Mouse (Mus musculus): ENCODE data around the gene Pafah1b1. TPM values are rescaled to one million over a fixed set of nuclear protein-coding genes. Genes with fewer than 3 reads are reported as not detected.

Pafah1b1 gene
- total RNA-seq (2021) = 140 and 142 TPM in 2 replicates
- long read RNA-seq, experiment 1, full-length matches to known transcripts = 67 of 79 reads
- long read RNA-seq, experiment 1, partial matches to known transcripts = 1 of 79 reads
- long read RNA-seq, experiment 1, other reads (novel, unspliced or antisense) = 11 of 79 reads
- long read RNA-seq, experiment 2, full-length matches to known transcripts = 45 of 61 reads
- long read RNA-seq, experiment 2, partial matches to known transcripts = 10 of 61 reads
- long read RNA-seq, experiment 2, other reads (novel, unspliced or antisense) = 6 of 61 reads

DNA sequence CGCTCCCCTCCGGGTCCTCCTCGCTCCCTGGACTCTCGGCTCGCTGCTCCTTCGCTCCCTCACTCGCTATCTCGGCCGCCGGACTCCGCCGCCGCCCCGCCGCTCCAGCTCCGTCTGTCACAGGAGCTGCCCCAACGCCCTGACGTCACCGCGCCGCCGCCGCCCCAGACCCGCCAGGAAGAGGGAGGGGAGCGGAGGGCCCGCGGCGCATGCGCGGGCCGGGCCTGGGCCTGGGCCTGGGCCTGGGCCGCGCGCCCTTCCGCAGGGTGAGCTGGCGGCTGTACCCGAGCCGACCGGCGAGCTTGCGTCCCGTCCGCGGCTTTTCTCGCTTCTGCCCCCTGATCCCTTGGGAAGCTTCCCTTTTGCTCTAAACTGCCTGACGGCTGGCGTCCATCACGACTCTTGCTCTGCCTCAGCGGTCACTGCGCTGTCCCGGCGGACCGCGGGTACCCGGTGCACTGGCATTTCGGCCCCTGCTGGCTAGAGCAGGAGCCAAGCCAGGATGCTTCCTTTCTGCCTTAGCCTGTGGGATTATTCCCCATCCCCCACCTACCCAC is at the start of gene Pafah1b1:
Gene Pafah1b1 (minus strand): TSS at position 436 of the 557 bp plus-strand sequence.
- DNase-seq = peak; percentile 98

DNA sequence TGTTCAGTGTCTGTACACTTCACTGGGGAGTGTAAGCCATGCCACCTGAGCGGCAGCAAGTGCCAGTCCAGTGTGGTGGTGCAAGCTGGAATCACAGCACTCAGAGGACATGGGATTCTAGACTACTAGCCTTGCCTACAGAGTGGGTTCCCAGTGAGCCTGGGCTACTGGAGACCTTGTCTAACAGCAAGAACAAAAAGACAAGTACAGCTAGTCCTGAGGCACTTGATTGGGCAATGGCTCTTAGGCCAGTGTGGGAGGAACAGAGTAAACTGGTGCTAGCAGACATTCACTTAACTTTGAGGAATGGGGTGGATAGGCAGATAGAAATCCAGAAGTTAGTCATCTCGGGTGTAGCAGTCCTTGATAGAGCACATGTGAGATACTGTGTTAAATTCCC is 47.9 kb upstream of the Pafah1b1 start:
- no peak for DNase-seq

DNA sequence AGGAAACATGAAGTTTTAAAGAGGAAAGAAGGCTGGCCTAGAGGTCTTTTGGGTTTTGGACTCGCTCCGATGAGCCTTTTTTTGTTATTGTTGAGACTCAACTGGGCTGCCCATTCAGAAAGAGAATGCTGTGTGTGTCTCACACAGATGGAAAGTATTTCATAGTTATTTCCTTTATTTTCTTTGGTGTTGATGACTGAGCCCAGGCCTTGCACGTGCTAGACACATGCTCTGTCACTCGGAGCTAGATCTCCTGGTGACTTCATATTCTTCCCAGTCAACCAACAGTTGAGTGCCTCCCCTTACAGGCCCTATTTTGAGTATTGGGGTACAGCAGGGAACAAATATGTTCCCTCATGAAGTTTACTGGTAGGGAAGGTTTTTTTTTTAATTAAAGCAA is 47.2 kb upstream of the Pafah1b1 start:
- DNase-seq = no peak

DNA sequence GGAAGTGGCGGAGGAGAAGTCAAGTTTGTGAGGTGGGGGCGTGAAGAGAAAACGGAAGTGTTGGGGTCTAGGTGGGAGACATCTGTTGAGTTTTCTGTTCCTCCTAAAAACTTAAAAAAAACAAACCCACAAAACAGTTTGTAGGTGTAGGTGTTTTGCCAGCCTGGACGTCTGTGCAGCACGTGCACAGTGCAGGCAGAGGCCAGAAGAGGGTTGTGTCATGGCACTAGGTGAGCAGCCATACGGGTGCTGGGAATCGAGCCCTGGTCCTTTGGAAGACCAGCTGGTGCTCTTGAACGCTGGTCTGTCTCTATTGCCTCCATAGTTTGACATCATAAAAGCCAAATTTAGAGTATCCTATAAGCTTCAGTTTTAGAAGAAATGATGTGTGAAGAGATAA is 46.8 kb upstream of the Pafah1b1 start:
- peak; percentile 13 for DNase-seq

DNA sequence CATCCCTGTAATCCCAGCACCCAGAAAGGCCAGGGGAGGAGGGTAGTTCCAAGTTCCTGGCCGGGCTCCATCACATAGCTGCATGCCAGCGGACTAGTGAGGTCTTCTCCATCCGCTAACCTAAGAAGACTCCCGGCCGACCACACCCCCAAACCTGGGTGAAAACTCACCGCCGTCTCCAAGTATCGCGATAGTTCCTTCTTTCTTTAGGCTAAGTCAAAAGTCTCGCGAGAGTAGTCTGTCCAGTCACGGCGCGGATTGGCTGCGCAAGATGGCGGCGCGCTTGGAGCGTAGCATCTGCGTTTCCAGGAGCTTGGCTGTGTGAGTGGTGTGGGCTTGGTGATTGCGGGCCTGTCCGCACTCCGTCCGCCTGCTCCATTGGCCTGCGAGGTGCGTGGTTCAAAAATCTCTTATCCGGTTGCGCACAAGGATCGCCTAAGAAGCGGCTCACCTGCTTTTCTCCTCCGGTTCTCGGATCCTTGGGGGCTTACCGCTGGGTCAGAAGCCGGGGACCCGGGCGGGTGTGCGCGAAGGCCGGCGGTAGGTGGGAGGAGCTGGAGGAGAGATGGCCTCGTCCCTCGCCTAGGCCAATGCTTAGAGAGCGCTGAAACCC is 46.2 kb upstream of the Pafah1b1 start, which contains the start of gene Mettl16:
Gene Mettl16 (plus strand): TSS at position 236 of the 613 bp plus-strand sequence.
- DNase-seq = peak; percentile 95

DNA sequence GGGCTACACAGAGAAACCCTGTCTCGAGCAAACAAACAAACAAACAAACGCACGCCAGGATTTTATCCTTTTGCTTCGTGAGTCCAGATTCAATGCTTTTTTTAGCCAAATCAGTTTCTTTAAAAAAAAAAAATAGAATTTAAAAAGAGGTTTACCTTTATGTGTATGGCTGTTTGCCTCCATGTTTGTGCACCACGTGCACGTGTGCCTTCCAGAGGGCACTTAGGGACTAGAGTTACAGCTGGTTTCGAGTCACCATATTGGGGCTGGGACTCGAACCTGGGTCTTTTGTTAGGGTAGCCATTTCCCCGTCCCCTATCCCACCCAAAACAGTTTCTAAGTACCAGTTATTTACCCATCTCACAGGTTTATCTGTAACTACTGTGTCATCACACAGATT is 45.6 kb upstream of the Pafah1b1 start:
- no peak for DNase-seq

DNA sequence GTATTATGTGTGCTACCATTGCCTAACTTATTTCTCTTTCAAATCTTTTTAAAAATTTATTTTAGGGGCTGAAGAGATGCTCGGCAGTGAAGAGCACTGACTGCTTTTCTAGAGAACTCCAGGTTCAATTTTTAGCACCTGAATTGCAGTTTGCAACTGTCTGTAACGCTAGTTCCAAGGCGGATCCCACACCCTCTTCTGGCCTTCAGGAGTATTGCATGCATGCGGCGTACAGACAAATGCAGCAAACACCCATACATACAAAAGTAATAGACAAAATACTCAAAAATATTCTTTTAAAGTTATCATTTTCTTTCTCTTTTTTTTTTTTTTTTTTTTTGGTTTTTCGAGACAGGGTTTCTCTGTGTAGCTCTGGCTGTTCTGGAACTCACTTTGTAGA is 43.6 kb upstream of the Pafah1b1 start:
- DNase-seq = peak; percentile 45

DNA sequence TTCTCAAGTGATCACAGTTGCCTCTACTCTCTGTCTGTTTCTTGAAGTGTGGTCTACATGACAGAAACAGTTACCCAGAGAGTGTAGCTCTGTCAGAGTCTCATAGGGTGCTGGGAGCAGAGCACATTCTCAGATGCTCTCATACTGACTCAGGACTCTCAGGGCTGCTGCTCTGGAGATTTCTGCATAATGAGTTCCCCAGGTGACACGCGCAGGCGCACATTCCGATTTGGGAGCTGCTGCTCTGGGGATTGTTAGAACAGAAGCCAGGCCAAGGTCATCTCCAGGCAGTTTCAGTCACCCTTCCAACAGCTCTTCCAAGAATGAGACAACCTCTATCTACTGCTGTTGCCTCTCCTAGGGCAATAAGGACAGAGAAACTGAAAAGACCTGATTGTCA is 43.0 kb upstream of the Pafah1b1 start:
- peak; percentile 84 for DNase-seq

DNA sequence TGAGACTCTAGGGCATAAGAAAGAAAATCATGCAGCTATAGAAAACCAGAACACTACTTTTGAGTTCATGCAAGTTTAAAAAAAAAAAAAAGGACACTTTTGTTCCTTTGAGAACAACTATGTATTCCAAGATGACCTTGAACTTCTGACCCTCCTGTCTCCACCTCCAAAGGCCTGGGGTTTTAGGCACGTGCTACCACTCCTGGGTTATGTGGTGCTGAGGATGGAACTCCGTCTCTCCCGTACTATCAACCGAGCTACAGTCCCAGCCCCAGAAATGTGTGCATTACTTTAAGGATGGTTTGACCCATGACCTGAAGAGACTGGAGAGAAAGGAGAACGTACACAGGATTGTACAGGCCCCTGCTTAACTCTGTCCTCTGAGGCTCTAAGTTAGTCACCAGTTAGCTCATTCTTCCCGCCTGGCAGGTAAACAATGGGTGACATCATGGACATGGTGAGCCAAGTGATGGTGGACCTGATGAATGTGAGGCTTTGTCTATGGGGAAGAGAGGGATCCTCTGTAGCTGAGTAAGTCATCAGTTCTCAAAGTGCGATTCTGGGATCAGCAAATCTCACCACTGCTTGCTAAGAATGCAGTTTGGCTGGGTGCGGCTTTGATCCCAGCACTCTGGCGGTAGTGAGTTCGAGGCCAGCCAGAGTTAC is 39.6 kb upstream of the Pafah1b1 start:
- no peak for DNase-seq

DNA sequence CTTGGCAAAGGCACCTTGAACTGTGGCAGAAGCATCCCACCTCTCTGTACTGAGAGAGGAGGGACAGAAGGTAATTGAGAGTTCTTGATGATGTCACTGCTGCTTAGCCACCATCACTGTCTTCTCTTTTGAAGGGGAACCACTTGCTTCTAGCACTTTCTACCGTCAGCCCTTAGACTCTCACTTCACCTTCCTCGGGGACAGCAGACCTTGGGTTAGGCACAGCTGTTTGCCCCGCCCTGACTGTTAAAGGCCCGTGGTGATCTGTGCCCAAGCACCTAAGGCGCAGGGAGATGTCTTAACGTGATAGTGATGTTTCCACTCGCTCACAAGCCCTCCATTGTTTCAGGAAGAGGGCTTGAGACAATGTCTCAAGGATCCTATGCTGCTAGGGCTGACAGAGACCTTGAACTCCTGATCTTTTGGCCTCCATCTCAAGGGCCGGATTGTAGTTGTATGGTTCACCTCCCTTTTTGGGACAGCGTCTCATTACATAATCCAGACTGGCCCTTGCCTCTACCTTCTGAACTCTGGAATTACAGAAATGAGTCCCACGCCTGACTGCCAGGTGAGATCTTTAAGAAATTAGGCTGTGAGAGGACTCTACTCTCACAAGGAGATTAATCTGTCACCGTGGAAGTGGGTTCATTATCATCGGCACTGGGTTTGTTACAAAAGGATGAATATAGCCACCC is 36.7 kb upstream of the Pafah1b1 start:
- DNase-seq = no peak

DNA sequence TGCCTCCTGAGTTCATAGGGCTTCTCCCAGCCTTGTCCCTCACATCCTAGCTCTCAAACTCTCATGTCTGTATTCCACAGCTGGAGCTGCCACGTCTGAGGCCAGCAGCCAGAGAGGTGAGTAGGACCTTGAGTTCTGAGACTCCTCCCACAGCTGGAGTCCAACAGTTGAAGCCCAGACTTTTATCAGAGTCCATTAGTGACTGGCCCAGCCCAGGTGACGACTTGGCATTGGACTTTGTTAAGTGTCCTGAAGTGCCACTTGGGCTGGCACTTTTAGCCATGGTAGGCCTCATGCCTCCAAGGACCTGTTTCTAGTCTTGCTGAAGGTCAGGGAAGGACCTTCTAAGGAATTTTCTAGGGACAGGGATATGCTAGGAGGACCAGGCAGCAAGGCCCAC is 32.2 kb upstream of the Pafah1b1 start:
- no peak for DNase-seq

DNA sequence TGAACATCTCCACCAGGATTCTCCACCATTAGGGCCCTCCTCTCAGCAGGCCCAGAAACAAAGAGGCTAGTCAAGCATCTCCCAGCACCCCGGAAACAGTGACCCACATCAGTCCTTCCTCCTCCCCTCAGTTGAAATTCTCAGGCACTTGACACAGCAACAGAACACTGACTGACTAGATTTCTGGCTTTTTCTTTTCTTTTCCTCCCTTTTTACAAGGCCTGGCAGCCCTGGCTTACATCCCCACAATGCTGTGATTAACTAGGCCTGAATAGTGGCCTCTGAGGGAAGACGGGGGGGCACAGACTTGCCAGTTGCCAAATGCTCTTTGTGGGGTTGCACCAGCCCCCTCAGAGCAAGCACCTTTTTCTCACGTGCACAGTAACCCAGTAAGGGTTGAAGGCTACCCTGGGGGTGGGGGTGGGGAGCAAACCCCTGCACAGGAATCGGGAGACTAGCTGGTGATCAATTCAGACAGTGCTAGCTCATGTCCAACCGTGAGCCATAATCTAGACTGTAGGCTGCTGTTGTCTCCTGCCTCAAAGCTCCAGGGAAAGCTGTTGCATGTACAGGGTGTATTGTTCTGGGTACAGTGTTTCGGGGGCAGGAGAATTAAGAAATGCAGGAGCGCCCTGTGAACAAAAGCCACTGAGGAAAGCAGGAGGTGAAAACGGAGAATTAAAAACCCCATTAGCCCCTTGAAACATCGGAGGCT is 27.0 kb upstream of the Pafah1b1 start:
- no peak for DNase-seq

DNA sequence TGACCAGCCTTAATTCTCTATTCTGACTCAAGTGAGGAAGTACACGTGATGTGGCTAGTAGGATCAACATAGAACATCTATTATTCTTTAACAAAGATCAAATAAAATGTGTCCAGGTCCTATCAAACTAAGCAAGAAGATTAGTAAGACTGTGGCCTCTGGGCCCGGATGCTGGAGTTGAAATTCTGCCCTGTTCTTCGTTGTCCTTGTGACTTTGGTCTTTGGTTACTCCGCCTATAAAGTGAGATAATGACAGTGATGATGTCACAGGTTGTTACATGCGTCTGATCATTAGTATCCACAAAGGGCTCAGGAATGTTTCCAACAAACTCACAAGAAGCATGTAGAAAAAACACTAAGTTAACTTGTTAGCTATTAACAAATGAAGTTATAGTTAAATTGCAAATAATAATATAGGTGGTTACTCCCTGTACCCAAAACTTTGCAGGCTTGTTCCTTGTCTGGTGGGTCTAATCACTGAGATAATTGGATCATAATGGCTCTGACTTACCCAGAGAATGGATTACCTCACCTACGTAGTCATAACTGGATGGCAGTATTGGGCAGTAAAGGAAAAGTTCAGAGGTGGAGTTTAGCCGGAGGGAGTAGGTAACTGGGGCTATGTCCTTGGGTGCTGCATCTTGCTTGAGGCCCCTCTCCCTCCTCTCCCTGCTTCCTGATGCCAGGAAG is 26.3 kb upstream of the Pafah1b1 start:
- DNase-seq = no peak

DNA sequence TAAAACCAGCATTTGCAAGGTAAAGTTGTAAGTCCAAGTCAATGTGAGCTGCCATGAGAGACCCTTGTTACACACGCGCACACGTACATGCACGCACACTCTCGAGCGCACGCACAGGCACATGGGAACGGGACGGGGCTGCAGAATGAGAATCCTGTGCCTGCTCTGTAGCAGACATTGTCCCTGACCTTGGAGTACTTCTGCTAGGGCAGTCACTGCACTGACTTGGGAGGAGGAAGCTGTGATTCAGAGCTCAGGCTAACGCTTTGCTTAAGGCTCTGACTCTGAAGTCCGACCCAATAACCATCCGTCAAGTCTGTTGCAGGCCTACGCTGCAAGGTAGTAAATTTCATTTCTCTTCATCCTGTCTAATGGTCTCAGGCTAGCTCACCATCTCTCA is 24.8 kb upstream of the Pafah1b1 start:
- peak; percentile 57 for DNase-seq

DNA sequence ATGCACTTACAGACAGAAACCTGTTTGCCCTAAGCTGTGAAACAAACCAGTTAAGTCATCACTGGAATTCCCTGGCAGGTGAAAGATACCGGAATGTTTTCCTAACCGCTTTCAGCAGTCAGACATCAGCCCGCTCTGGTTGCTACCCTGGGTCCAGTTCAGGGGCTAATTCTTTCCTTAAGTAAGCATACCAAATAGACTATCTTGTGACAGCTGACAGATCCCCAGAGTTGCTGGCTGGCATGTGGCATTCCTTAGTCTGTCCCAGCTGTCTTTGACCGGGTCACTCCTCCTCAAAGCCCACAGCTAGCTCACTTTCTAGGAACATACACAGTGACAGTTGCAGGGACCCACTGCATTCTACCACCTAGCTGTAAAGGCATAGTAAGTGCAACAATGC is 23.6 kb upstream of the Pafah1b1 start:
- no peak for DNase-seq

DNA sequence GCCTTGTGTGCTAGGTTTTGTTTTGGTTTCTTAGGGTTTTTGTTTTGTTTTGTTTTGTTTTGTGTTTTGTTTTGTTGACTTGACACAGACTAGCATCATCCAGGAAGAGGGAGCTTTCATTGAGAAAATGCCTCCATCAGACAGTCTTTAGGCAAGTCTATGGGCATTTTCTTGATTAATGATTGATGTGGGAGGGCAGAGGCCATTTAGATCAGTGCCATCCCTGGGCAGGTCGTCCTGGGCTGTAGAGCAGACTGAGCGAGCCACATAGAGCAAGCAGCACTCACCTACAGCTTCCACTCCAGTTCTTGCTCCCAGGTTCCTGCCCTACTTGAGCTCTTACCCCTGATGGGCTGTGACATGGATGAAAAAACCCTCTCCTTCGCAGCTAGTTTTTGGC is 13.4 kb upstream of the Pafah1b1 start:
- no peak for DNase-seq

DNA sequence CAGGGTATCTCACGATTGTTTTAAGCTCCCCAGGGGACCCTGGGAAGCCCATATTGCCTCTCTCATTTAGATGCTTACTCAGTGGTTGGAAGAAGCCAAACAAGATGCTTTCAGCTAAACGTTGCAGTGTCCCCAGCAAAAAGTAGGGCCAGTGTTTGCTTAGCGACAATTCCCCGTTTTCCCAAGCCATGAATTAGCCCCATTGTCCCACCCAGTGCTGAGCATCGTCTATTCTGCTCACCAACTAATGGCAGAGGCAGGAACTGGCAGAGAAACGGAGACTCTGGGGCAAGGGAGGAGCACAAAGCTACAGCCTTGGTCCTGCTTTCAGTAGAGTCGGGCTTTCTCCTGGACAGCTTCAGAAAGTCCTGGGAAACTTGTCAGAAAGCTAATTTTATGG is 10.4 kb upstream of the Pafah1b1 start:
- DNase-seq = no peak

DNA sequence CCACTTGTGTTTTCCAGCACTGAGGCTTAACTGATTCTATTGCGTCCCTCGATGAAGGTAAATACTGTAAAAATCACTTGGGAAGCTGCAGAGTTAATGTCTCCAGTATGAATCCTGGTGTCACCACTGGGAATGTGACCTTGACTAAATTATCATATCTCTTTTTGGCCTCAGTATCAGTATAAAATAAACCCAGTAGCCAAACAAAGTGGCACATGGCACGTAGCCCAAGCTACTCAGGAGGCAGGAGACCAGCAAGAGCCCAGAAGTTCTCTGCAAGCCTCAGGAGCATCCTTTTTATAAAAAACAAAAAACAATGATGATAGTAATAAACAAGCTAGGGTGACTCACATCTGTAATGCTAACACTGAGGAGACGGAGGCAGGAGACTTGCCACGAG is 711 bp upstream of the Pafah1b1 start:
- peak; percentile 33 for DNase-seq

DNA sequence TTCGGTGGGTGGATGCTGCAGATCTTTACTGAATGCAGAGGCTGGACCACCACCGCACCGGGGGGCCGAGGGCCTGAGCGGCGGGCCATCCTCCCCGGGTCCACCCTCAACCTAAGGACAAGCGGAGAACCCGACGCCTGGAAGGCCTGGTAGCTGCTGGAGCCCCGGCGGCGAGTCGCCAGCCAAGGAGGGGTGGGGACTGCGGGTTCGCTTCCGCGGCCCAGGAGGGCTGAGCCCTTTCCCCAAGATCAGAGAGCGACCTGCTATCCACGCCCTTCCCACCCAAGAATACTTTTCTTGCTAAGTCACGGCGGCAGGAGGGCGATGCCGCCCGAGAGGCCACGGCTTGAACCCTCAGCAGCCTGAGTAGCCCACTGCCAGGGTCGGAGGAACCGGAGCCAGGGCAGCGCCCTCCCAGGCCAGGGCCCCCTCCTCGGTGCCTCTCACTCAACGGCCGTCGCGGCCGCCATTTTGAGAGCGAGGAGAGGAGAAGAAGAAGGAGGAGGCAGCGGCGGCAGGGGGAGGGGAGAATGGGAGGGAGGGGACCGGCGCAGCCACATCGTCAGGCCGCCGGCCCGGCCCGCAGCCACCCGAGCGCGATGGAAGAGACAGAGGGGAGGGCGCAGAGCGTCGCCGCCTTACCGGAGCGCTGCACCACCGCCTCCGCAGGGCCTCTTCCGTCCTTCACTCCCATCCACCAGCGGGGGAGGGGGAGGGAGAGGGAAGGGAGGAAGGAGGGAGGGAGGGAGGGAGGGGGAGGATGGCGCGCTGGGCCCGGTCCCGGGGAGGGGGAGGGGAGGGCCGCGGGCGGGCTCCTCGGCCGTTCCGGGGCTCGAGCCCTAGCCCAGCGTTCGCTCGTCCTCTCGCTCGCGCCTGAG is 874 bp downstream of the Pafah1b1 start:
- peak; percentile 94 for DNase-seq

DNA sequence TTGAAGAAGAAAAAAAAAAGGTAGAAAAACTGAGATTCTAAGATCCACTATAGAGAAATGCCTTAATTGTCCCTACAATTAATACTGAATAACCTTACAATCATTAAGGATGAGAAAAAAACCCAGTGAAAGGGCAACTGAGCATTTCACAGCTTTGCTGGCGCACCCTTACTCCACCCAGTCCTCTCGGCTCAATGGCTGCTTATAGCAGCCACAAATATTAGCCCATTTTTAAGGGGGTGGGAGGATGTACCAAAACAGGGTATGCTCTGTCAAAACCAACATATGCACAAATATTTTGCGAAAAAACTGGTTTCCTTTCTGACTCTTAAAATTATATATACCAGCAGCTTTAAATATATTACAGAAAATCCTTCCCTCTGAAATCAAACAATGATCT is 2.5 kb downstream of the Pafah1b1 start:
- DNase-seq = no peak
